Mouse (Mus musculus) brain, embryonic 18.5 days (tissue): ENCODE measurements around the gene Gm438.
A peak's percentile ranks its signal among the peaks of the same experiment; 100 is the strongest.
"Not testable (repeated sequence)": the region's sequence is repeated elsewhere in the genome, so short reads cannot be mapped to it uniquely, and the experiment has no call there.

Experiments used
- DNase-seq: peaks from one replicate; pipeline ENCODE4 v3.0.0-alpha.2; 2012; ENCODE audit warnings: low read depth, low spot score

Gm438 gene

DNA sequence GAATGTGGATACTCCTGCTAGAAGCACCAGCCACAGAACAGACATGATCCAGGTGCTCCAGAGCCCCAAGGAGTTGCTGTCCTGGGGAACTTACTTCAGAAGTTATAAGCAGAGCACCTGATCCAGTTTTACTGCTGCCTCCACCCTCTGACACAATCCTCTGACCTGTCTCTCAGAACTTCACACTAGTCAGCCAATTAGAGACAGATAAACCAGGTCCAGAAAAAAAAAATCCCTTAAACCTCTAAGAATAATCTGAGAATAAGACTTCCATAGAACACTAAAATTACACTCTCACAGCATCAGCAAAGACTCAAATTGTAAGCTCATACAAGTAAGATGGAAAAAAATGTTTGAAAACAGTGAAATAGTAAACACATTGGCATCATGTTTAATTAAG, at the start of gene Gm438:
Gm438 (minus strand) TSS at position 101 of the 400 bp plus-strand sequence.
- no peak for DNase-seq

- DNase-seq, result no peak
Observed at GRCm38 (mm10) chr4:144824706-144825105, 38.3 kb upstream of the Gm438 start.

DNA sequence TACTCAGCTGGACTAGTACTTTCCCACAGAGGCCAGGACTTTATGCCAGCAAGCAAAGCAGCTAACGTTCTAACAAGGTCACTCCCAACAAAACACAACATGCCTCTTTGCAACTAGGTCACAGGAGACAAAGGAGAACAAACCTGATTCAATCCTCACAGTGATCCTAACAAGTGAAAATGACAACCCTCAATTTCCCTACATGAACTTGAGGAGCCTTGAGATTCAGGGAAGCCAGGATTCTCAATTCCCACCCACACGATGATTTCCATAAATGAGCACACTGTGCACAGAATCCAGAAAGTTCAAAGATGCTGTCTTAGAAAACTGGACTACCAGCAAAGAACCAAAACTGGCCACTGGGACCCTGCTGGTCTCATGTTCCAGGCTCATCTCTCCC, 37.6 kb upstream of the Gm438 start:
- DNase-seq, result no peak

DNA sequence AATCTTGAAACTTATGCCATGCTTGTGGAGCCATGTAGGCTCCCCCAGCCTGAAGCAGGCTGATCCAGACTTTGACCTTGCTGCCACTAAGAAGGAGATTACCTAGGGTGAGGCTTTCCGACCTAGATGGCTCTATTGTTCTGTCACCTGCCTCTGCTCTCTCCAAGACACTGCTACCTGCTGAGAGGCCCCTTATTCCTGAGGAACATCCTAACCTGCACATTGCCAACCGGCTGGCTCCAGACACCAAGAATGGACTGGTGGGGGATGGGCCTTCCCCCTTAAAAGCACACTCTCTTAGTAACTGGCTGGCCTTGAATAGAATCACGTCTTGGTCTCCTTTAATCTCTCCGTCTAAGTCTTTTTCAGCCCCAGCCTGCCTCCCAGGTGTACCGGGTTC, 20.8 kb upstream of the Gm438 start:
- not testable (repeated sequence) for DNase-seq

DNA sequence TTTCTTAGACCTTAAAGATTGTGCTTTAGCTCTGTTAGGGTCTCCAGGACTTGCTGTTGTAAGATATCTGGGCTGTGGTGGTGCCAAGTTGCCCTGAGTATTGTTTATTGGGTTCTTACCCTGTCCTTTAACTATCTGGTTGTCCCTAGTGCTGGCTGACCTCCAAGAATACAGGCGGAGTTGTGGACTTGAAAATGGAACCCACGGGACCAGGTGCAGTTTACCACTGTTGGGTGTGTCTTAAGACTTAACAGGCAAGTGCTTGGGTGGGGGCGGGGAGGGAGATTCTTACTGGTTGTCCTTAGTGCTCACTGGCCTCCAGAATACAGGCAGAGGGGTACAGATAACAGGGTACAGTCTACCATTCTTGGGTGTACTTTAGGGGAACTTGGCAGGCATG, 17.2 kb upstream of the Gm438 start:
- no peak for DNase-seq

DNA sequence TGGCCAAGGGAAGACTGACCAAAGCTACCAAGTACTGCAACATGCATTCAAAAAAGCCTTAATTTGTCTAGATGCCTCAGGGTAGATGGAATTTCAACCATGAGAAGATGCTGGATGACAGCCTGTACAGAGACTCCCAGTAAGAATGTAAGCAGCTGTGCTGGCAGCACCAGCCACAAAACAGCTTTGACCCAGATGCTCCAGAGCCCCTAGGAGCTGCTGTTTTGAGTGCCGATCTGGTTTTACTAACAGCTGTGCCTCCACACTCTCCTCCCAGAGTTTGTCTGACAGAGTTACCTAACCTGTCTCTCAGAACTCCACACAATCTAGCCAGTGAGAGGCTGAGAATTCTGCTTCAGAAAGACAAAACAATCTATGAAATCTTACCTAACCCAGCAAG, 3.8 kb upstream of the Gm438 start:
- DNase-seq, result no peak

- no peak for DNase-seq
Observed at GRCm38 (mm10) chr4:144782476-144783197, 3.7 kb downstream of the Gm438 start.

GRCm38 (mm10) chr4:144765722-144766121, 20.7 kb downstream of the Gm438 start:
- DNase-seq, result peak; percentile 1

DNA sequence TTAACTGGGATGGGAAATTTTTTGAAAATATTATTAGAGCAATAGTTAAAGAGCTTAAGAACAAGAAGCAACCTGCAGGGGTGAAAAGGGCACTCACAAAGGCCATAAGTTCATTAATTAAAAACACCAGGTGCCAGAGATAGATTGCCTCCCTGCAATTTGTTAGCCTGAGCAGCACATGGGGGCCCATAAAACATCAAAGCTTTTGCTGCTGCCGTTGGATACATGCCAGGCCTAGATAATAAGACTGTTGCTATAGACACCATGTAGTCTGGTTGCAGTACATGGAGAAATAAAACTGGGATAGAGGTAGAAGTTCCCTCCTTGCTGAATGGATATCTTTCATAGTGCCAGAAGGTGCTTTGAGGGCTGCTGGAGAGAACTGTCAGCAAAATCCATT, 37.2 kb downstream of the Gm438 start:
- DNase-seq, result no peak
